Mouse (Mus musculus) MEL (cell line): ENCODE measurements at regions not wholly inside any gene's neighbourhood (a gene's known extent, or its start where the extent isn't known, plus 50 kb on each side); places are given as distances from the start of the nearest gene placed in this dataset.

Experiments used
- DNase-seq: peaks from one replicate; pipeline ENCODE4 v3.0.0; 2011; ENCODE audit warnings: low read depth, low spot score
- H3K27ac ChIP-seq: 2 replicates; pipeline ENCODE4 v1.5.1; 2012; ENCODE audit warnings: low read depth, mild to moderate bottlenecking, control low read depth, low read length, moderate library complexity; ENCODE audit not compliant: control insufficient read depth
- H3K27me3 ChIP-seq, 2 experiments: fragments of 150-350 bp in 1 of 2; sonication (generic) in 1 of 2; 2 replicates each; pipeline ENCODE4 v1.6.1; 2012; ENCODE audit warnings: low read length in 2 of 2, mild to moderate bottlenecking in 2 of 2, improper control_type of control experiment in 1 of 2, moderate library complexity in 1 of 2; ENCODE audit not compliant: insufficient read depth in 2 of 2, control insufficient read depth in 1 of 2
- H3K36me3 ChIP-seq, 2 experiments: 2 replicates each; pipeline ENCODE4 v1.6.1; 2012 to 2014; ENCODE audit warnings: low read length in 2 of 2, improper control_type of control experiment in 1 of 2, inconsistent platforms in 1 of 2, mild to moderate bottlenecking in 1 of 2; ENCODE audit not compliant: insufficient read depth in 2 of 2, control insufficient read depth in 1 of 2
- H3K4me1 ChIP-seq, 2 experiments: fragments of 150-350 bp in 1 of 2; sonication (generic) in 1 of 2; 2 replicates each; pipeline ENCODE4 v1.6.1; 2012; ENCODE audit warnings: low read length in 2 of 2, improper control_type of control experiment in 1 of 2, mild to moderate bottlenecking in 1 of 2; ENCODE audit not compliant: insufficient read depth in 2 of 2, control insufficient read depth in 1 of 2
- H3K4me3 ChIP-seq, 2 experiments: fragments of 150-350 bp in 1 of 2; sonication (generic) in 1 of 2; 2 replicates each; pipeline ENCODE4 v1.5.1; 2012; ENCODE audit warnings: low read depth in 2 of 2, low read length in 2 of 2, mild to moderate bottlenecking in 2 of 2, moderate library complexity in 2 of 2, control low read depth in 1 of 2, improper control_type of control experiment in 1 of 2; ENCODE audit not compliant: control insufficient read depth in 1 of 2, insufficient read depth in 1 of 2
- H3K79me2 ChIP-seq: 2 replicates; pipeline ENCODE4 v1.6.1; 2012; ENCODE audit warnings: mild to moderate bottlenecking, low read length, moderate library complexity; ENCODE audit not compliant: control insufficient read depth, poor library complexity, insufficient read depth
- H3K9ac ChIP-seq: 2 replicates; pipeline ENCODE4 v1.6.1; 2012; ENCODE audit warnings: low read depth, mild to moderate bottlenecking, control low read depth, low read length, moderate library complexity; ENCODE audit not compliant: control insufficient read depth, poor library complexity, severe bottlenecking
- H3K9me3 ChIP-seq: fragments of 150-350 bp; sonication (generic); replicated peaks from 2 replicates; pipeline ENCODE4 v1.6.1; 2012; ENCODE audit warnings: mild to moderate bottlenecking, low read length, improper control_type of control experiment, moderate library complexity; ENCODE audit not compliant: insufficient read depth
- CHD2 ChIP-seq: IDR thresholded peaks from 2 replicates; pipeline ENCODE4 v1.6.1; 2011; ENCODE audit warnings: low read length, improper control_type of control experiment
- CTCF ChIP-seq, 3 experiments: IDR thresholded peaks in 2 of 3; conservative IDR thresholded peaks in 1 of 3; 2 replicates each; pipeline ENCODE4 v1.5.1; 2011 to 2012; ENCODE audit warnings: low read length in 3 of 3, low read depth in 2 of 3, mild to moderate bottlenecking in 2 of 3, improper control_type of control experiment in 1 of 3, inconsistent platforms in 1 of 3, mixed read lengths in 1 of 3, moderate library complexity in 1 of 3; ENCODE audit not compliant: control insufficient read depth in 1 of 3, insufficient read depth in 1 of 3, poor library complexity in 1 of 3, severe bottlenecking in 1 of 3
- ELF1 ChIP-seq: IDR thresholded peaks from 2 replicates; pipeline ENCODE4 v1.6.1; 2014; ENCODE audit warnings: low read depth, mild to moderate bottlenecking, inconsistent platforms, low read length, improper control_type of control experiment, moderate library complexity
- EP300 ChIP-seq, 2 experiments: IDR thresholded peaks; 2 replicates each; pipeline ENCODE4 v1.6.1; 2011; ENCODE audit warnings: improper control_type of control experiment in 2 of 2, low read length in 2 of 2, low read depth in 1 of 2, mild to moderate bottlenecking in 1 of 2
- JUND ChIP-seq: IDR thresholded peaks from 2 replicates; pipeline ENCODE4 v1.6.1; 2011; ENCODE audit warnings: low read depth, mild to moderate bottlenecking, improper control_type of control experiment, low read length
- KAT2A ChIP-seq: conservative IDR thresholded peaks from 2 replicates; pipeline ENCODE4 v1.6.1; 2012; ENCODE audit warnings: low read depth, low read length, improper control_type of control experiment, inconsistent platforms
- MEF2A ChIP-seq: IDR thresholded peaks from 2 replicates; pipeline ENCODE4 v1.6.1; 2014; ENCODE audit warnings: low read depth, mild to moderate bottlenecking, inconsistent platforms, low read length, improper control_type of control experiment; ENCODE audit not compliant: poor library complexity, insufficient replicate concordance, severe bottlenecking; ENCODE audit errors: extremely low read depth
- MXI1 ChIP-seq: IDR thresholded peaks from 2 replicates; pipeline ENCODE4 v1.6.1; 2011; ENCODE audit warnings: mild to moderate bottlenecking, low read depth, low read length, improper control_type of control experiment
- POLR2AphosphoS5 ChIP-seq: IDR thresholded peaks from 2 replicates; pipeline ENCODE4 v1.6.1; 2012; ENCODE audit warnings: low read depth, borderline replicate concordance, mild to moderate bottlenecking, inconsistent platforms, low read length, moderate library complexity, mixed read lengths
- RAD21 ChIP-seq: IDR thresholded peaks from 2 replicates; pipeline ENCODE4 v1.6.1; 2011; ENCODE audit warnings: mild to moderate bottlenecking, low read depth, low read length, improper control_type of control experiment
- RCOR1 ChIP-seq: IDR thresholded peaks from 2 replicates; pipeline ENCODE4 v1.6.1; 2012; ENCODE audit warnings: low read depth, mild to moderate bottlenecking, inconsistent platforms, low read length, improper control_type of control experiment
- SMC3 ChIP-seq: IDR thresholded peaks from 2 replicates; pipeline ENCODE4 v1.6.1; 2011; ENCODE audit warnings: low read depth, low read length, improper control_type of control experiment
- USF1 ChIP-seq: IDR thresholded peaks from 2 replicates; pipeline ENCODE4 v1.6.1; 2014; ENCODE audit warnings: low read depth, mild to moderate bottlenecking, inconsistent platforms, low read length, improper control_type of control experiment, moderate library complexity
- ZNF384 ChIP-seq: IDR thresholded peaks from 2 replicates; pipeline ENCODE4 v1.6.1; 2012; ENCODE audit warnings: low read depth, mild to moderate bottlenecking, inconsistent platforms, low read length, improper control_type of control experiment

DNA sequence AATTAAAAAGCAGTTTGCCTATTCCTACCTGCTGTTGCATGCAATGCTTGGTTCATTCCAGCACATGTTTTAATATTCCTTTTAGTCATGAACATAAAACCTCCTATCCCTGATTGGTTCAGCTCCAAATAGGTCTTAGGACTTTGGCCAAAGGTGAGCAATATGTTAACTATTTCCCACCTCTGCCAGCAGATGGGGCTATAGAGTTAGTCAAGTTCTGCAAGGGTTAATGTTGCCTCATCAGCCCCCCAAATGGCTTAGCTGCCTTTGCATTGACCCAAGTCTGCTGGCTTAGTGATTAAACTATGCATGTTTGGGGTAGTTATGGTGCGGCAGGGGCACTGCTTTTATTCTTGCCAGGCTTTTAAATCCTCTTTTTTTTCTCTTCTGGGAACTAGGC lies 62.1 kb upstream of the Arhgap24 start:
- Histone ChIP-seq H3K9me3 (no peaks in the 10 kb centered on the region), H3K27ac (no peak overlapping the region), H3K27me3 (no peaks in the 10 kb centered on the region), H3K4me1 (no peaks in the 10 kb centered on the region), H3K9ac (no peak overlapping the region), H3K79me2 (no peaks in the 10 kb centered on the region), H3K4me3 (no peak overlapping the region), H3K36me3 (no peaks in the 10 kb centered on the region)
- peak; percentile 9 for DNase-seq
- TF ChIP-seq ELF1 (no peak), CTCF (IDR thresholded peaks at IDR 0.05 in 2 of 3, conservative IDR thresholded peaks at IDR 0.05 in 1 of 3; ENCODE audit: control insufficient read depth in 1 of 3, insufficient read depth in 1 of 3, low read depth in 2 of 3, low read length in 3 of 3, poor library complexity in 1 of 3, severe bottlenecking in 1 of 3) (peak in 2 of 3 experiments; percentile 2 to 14; a peak in 2 of 6 replicates), ZNF384 (no peak), MEF2A (no peak), SMC3 (0 out of 2 replicates have a peak, but pooled peaks have one; percentile 3), CHD2 (no peak)

- H3K9me3 ChIP-seq, result no peaks in the 10 kb centered on the region
- H3K27me3 ChIP-seq, result no peaks in the 10 kb centered on the region
- no peaks in the 10 kb centered on the region for H3K4me1 ChIP-seq
- H3K4me3 ChIP-seq, result no peak overlapping the region
- DNase-seq, result peak; percentile 1
- H3K9ac ChIP-seq, result no peak overlapping the region
- TF ChIP-seq ZNF384, result no peak
- TF ChIP-seq POLR2AphosphoS5, result no peak
- no peak for TF ChIP-seq RCOR1
- no peak for TF ChIP-seq USF1
- TF ChIP-seq JUND, result no peak
- TF ChIP-seq KAT2A, result no peak
- no peak for TF ChIP-seq RAD21
- no peak for TF ChIP-seq EP300 (IDR thresholded peaks at IDR 0.05; ENCODE audit: low read depth in 1 of 2, low read length in 2 of 2)
- H3K36me3 ChIP-seq, result no peaks in the 10 kb centered on the region
- H3K27ac ChIP-seq, result no peak overlapping the region
- H3K79me2 ChIP-seq, result no peaks in the 10 kb centered on the region
Observed at GRCm38 (mm10) chr5:102424636-102425242, 56.5 kb upstream of the Arhgap24 start.

DNA sequence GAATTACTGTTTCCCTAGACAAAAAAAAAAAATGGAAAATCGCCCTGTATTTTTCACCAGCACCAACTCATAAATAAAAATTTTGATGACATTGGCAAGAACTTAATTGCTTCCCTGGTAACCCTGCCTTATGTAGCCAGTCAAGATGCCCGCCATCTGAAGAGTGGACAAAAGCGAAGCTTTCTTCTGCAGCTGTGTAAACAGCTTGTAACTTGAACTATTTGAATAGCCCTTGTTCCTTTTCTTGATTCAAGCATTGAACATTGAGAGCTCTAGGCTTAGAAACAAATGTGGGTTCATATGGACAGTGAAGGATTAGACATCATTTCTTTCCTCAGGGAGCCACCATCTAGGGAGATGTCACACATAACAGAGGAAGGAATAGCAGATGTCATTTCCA lies 52.9 kb upstream of the Arhgap24 start:
- Histone ChIP-seq H3K4me3 (no peak overlapping the region), H3K36me3 (no peaks in the 10 kb centered on the region), H3K27me3 (no peaks in the 10 kb centered on the region), H3K4me1 (no peaks in the 10 kb centered on the region), H3K9me3 (no peaks in the 10 kb centered on the region), H3K9ac (no peak overlapping the region), H3K79me2 (no peaks in the 10 kb centered on the region), H3K27ac (no peak overlapping the region)
- DNase-seq, result no peak
- TF ChIP-seq MXI1, result no peak
